Mouse (Mus musculus) stomach, postnatal 0 days (tissue): ENCODE measurements around the gene Hivep2.

Experiments used
- CTCF ChIP-seq: IDR thresholded peaks from 2 replicates; pipeline ENCODE4 v1.5.1; 2016; ENCODE audit warnings: antibody characterized with exemption, low read depth, mild to moderate bottlenecking, moderate library complexity
- EP300 ChIP-seq: optimal IDR thresholded peaks from 2 replicates; pipeline ENCODE3; 2016; ENCODE audit warnings: antibody characterized with exemption

GRCm38 (mm10) chr10:13964501-13965281 lies 1.2 kb upstream of the Hivep2 start:
- no peak for TF ChIP-seq EP300
- TF ChIP-seq CTCF, result peak; percentile 47
